Mouse (Mus musculus): ENCODE data around the gene Cpt1b.

Cpt1b gene

GRCm38 (mm10) chr15:89379429-89379828 lies 46.2 kb downstream of the Cpt1b start:
- DNase-seq (ENCODE audit: low read depth, low spot score), result no peak

GRCm38 (mm10) chr15:89378831-89379401 lies 46.7 kb downstream of the Cpt1b start, which contains the start of gene Odf3b:
TSS of gene Odf3b (minus strand) at chr15:89379282.
- DNase-seq (ENCODE audit: low read depth, low spot score), result no peak

GRCm38 (mm10) chr15:89377938-89378828 lies 47.5 kb downstream of the Cpt1b start:
- no peak for DNase-seq (ENCODE audit: low read depth, low spot score)

GRCm38 (mm10) chr15:89377362-89377761 lies 48.3 kb downstream of the Cpt1b start:
- no peak for DNase-seq (ENCODE audit: low read depth, low spot score)

GRCm38 (mm10) chr15:89376957-89377356 lies 48.7 kb downstream of the Cpt1b start, which contains the start of gene Tymp:
TSS of gene Tymp (minus strand) at chr15:89377039.
- DNase-seq (ENCODE audit: low read depth, low spot score), result no peak

- DNase-seq (ENCODE audit: low read depth, low spot score), result no peak
Observed at GRCm38 (mm10) chr15:89376040-89376439, 49.6 kb downstream of the Cpt1b start.

GRCm38 (mm10) chr15:89374801-89375534 lies 50.7 kb downstream of the Cpt1b start:
- no peak for DNase-seq (ENCODE audit: low read depth, low spot score)

- DNase-seq (ENCODE audit: low read depth, low spot score), result no peak
Observed at GRCm38 (mm10) chr15:89374340-89374739, 51.3 kb downstream of the Cpt1b start.

- DNase-seq (ENCODE audit: low read depth, low spot score), result peak; percentile 95
Observed at GRCm38 (mm10) chr15:89373762-89374248, 51.9 kb downstream of the Cpt1b start, which contains the start of gene Sco2. TSS of gene Sco2 (minus strand) at chr15:89373846.

- DNase-seq (ENCODE audit: low read depth, low spot score), result peak; percentile 95
Observed at GRCm38 (mm10) chr15:89373027-89373761, 52.5 kb downstream of the Cpt1b start.

- DNase-seq (ENCODE audit: low read depth, low spot score), result peak; percentile 20
Observed at GRCm38 (mm10) chr15:89372536-89372935, 53.1 kb downstream of the Cpt1b start.

GRCm38 (mm10) chr15:89372068-89372467 lies 53.6 kb downstream of the Cpt1b start:
- DNase-seq (ENCODE audit: low read depth, low spot score), result no peak

Data from A20 (cell line).